Mouse (Mus musculus): ENCODE measurements around the gene Ap1s3.

GRCm38 (mm10) chr1:79592721-79593277 is 79.0 kb downstream of the Ap1s3 start:
- TF ChIP-seq GATA1 (IDR thresholded peaks at IDR 0.05; ENCODE audit: borderline replicate concordance, low read length) (no peak), CTCF (IDR thresholded peaks at IDR 0.05; ENCODE audit: low read depth, low read length) (no peak), TAL1 (conservative IDR thresholded peaks at IDR 0.05; ENCODE audit: low read depth, low read length) (no peak)

Data from G1E (cell line).